Mouse (Mus musculus): ENCODE measurements at regions not wholly inside any gene's neighbourhood (a gene's known extent, or its start where the extent isn't known, plus 50 kb on each side); places are given as distances from the start of the nearest gene placed in this dataset.

DNA sequence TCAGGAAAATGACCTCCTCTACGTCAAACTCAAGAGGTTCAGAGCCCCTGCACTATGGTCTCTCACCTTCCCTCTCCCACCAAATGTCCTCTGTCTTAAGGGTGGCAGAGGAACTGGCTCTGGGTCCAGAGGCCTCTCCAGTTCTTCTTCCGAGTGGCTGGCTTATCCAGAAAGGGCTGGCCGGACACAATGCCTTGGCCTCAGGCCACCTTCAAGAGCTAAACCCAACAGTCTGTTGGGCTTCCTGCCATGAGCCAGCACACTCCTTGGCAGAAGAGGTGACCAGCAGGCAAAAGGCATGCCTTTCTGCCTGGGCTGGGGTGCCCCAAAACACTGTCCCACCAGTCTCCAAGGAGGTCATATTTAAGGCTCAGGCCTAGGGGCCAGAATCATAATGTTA is 385.8 kb downstream of the H2al1j start:
- DNase-seq (ENCODE audit: extremely low read depth, low read depth, low spot score), result no peak

DNA sequence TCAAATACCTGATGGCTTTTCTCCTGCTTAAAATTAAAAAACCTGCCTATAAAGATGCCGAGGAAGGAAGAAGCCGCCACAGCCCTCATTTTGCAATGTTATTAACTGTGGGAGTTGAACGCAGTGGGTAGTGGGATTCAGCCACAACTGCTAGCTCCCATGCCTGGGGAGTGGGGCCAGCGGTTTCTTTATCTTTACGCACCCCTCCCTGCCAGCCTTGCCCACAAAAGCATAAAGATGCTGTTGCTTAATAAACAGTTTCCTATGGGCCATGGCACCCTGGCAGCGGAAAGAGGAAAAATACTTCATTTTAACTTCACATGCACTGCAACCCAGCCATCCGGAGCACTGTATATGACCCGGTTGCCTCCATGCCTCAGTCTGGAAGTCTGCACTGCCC is 389.2 kb downstream of the H2al1j start:
- no peak for DNase-seq (ENCODE audit: extremely low read depth, low read depth, low spot score)

DNA sequence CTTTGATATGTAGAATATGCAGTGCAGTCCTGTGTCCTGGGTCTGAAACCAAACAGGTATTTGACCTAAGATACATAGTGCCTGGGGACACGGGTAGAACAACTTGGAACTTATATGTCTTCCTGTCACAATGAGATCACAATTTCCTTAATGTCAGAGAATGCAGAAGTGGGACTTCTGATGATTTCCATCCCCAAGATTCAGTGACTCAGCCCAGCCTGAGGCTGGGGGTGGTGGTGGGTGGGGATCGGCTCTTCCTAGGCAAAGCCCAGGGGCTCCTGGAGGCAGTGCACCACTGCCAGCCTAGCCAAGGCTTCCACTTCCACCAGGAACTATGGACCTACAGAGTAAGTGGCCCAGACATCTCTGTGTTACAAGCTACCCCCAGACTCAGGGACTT is 391.2 kb downstream of the H2al1j start:
- no peak for DNase-seq (ENCODE audit: extremely low read depth, low read depth, low spot score)

DNA sequence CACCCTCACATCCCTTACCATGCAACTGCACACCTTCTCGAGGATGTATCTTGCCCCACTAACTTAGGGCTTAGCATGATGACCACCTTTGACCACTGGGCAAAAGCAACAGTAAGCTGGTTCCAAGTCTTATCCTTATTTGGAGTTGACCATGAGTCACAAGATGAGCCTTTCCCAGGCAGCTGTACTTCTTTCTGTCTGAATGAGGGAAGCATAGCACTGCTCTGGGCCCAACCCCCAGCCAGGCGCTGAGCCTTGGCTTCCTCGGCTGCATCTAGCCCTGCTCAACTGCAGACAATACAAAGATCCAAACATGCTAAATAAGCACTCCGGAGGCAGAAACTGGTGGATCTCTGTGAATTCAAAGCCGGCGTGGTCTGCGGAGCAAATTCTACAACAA is 392.9 kb downstream of the H2al1j start:
- no peak for DNase-seq (ENCODE audit: extremely low read depth, low read depth, low spot score)

DNA sequence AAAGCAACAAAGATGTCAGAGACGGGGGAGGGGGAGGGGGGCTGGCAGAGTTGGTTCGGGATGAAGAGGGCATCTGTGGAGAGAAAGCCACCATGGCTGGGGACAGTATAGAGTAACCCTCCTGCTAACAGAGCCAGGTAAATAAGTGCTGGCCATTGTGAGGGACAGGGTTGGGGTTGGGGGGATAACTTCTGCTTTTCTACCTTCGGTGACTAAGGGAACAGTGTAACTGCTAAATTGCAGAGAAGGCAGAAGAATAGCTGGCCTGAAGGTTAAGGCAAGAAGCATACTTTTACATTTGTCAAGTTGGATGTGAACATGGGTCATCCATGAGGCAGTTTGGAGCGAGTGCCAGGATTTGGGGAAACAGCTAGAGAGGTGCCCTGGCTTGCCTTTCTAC is 395.1 kb downstream of the H2al1j start:
- DNase-seq (ENCODE audit: extremely low read depth, low read depth, low spot score), result no peak

DNA sequence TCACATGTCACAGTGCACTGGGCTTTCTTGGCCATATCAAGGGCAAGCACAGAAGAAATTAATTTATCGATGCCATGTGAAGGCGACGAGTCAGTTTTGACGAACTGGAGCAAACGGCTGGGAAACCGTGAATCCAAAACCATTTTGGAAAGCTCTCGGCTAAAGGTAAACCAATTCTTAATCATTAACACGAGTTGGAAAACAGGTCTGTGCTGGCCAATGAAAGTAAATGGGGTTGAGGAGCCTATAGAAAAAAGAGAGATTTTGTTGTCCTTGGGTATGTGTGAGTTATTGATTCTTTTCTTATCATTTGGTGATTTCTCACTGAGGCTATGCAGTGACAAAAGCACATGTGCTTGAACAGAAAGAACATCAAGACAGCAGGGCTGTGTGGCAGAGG is 397.1 kb downstream of the H2al1j start:
- no peak for DNase-seq (ENCODE audit: extremely low read depth, low read depth, low spot score)

DNA sequence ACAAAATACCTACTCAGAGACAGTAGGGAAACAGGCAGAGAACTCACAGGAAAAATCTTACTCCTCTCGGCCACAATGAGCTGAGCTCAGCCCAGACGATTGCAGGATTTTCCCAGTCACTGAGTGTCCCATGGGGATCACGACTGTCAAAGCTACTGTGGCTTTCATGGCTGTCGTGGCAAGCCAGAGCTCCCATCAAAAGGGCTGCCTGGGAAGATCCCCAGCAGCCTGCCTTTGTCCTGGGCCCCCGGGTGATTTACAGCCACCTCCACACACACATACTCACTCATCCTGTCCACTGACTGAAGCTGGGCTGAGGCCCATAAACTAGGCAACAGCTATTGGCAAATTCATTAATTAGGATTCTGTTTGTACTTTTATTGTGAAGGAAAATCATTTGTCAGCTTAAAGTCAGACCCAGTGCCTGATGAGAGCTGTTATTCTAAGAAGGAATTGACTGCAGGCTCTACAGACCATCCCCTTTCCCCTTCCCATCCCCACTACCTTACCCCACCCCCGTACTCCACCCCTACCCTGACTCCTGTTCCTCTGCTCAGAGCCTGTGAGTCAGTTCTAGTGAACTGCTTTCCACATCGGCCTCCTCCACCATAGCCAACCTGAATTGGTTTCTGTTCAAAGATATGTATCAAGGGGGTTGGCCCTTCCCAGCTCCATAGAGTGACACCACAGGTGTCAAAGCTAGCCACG is 399.1 kb downstream of the H2al1j start:
- DNase-seq (ENCODE audit: extremely low read depth, low read depth, low spot score), result no peak

DNA sequence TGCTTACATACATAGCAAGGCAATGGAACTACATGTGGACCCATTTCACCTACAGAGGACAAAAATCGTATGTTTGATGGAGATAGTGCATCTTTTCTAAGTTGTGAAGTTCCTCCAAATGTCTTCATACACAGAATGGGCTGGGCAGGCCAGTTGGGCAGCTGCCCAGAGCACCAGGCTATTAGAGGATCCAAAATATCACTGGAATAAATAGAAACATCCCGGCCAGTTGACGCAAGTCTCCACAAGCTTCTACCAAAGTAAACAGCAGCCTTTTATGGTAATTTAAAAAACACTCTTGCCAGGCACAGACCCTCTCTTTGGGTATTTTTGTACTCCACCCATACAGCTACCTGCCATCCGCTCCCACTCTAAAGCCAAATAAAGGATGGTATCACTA is 400.9 kb downstream of the H2al1j start:
- DNase-seq (ENCODE audit: extremely low read depth, low read depth, low spot score), result no peak

DNA sequence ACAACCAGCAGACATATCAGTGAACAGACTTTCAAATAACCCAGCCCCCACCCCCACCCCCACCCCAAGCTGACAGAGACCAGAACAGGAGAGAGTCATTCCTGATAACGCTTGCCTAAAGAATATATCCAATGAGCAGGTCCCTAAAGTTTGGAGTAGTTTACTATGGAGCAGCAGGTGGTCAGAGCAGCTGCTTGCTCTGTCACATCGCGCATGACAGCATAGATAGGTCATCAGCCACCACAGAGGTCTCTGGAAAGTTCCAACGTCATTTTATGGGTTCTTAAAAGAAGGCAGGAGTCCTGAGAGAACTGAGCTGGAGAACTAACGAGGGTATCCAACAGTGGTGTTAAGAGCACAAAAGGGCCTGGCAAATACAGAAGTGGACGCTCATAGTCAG is 402.4 kb downstream of the H2al1j start:
- no peak for DNase-seq (ENCODE audit: extremely low read depth, low read depth, low spot score)

DNA sequence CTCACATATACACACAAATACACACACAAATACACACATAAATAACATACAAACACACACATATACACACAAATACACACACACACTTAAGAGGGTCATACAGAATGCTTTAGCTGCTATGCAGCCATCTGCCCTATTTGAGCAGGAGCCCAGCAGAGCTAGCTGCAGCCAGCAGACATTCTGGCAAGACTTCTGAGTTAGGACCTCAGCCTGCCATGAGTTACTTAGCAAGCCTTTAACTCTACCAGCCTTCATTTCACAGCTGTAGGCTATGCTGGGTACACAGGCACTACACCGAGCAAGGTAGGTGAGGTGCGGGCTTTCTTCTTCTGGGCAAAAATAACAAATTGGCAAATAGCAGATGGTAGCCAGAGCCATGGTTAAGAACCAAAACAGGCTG is 404.7 kb downstream of the H2al1j start:
- DNase-seq (ENCODE audit: extremely low read depth, low read depth, low spot score), result no peak

DNA sequence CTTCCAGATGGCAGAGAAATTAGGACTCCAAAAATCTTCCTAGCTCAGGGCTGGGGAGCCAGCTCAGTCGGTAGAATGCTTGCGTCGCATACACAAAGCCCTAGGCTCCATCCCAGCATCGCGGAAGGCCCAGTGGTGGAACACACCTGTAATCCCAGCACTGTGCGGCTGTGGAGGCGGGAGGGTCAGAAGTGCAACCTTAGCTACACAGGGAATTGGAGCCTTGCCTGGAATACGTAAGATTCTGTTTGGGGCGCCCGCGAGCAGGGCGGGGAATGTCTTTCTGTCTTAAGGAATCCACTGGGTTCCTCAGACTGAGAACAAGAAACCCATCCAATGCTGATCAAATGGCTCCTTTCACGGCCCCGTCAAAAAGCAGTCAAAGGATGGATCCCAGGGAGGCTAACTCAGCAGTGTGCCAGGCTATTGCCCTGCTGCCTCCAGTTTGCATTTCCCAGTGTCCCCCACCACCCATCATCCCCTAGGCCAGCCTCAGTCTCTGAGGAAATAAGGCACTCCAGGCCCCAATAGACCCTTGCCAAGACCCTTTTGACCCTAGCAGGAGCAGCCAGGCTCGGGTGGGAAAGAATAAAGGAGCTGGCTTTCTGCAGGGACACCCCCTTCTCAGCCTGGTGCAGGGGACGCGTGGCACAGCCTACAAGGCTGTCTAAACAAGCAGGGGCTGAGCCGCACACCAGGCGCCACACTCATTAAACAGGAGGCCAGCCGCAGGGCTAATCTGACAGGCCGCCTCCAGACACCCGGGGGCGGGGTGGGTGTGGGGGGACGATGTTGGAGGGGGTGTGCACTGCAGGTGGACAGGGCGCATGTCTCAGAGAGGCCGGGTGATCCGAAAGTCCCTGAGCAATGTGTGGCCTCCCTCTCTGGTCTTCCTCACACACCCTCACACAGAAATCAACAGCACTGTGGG is 407.1 kb downstream of the H2al1j start:
- DNase-seq (ENCODE audit: extremely low read depth, low read depth, low spot score), result no peak

DNA sequence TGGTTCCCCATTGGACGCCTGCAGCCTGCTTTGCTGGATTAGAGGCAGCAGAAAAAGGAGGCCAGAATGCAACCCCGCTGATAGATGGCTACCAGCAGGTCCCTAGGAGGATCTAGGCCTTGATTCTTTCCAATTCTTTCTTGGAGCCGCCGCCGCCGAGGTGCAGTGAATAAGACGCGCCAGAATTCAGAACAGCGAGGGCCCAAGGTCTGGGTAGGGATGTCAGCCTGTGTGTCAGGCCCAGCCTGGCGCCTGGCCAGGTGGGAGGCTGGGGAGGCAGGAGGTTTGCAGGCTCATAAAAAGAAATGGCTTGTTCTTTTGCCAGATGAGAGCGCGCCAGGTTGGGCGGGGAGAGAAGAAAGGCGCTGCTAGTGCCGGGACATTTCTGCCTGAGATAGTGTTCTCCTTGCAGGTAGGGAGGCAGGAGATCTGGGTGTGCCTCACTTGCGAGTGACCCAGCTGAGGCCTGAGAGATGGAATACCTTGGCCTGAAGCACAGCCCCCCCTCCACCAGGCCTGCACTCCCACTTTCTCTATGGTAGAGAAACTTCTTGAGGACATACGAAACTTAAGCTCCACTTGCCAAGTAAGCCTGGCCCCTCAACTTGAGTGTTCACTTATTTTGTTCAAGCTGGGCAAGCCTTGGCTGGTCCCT is 408.0 kb downstream of the H2al1j start:
- no peak for DNase-seq (ENCODE audit: extremely low read depth, low read depth, low spot score)

DNA sequence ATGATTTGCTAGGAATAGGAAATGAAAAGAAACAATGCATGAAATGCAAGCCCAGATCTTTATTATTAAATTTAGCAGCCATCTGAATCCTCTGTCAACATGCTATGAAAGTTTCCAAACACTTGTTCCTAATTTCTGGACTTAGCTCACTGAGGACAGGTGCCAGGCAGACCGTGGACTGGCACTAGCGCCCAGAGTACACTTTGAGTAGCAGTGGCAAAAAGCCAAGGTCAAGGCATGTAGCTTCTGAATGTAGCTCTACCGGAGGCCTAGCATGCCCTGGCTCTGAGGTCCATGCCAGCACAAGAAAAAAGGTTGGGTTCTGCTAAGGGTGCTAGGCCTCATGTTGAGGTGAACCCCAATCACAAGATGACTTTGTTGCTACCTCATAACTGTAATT is 408.9 kb downstream of the H2al1j start:
- DNase-seq (ENCODE audit: extremely low read depth, low read depth, low spot score), result no peak

DNA sequence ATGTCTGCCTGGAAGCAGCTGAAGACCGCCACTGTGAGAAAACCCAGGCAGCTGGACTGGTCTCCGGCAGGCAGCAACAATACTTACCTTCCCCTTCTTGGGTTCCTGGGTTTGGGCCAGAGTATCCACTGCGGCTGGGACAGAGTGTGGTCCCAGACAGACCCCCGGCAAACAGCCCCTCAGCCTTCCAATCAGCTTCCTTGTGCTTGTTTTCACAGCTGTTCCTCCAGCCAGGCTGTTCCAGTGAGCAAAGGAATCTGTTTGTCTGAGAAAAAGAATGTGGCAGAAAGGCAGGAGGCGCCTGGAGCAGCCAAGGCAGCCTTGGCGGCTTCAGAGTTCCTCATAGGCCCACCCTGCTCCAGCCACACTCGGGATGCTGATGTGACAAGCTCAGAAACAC is 411.9 kb downstream of the H2al1j start:
- no peak for DNase-seq (ENCODE audit: extremely low read depth, low read depth, low spot score)

DNA sequence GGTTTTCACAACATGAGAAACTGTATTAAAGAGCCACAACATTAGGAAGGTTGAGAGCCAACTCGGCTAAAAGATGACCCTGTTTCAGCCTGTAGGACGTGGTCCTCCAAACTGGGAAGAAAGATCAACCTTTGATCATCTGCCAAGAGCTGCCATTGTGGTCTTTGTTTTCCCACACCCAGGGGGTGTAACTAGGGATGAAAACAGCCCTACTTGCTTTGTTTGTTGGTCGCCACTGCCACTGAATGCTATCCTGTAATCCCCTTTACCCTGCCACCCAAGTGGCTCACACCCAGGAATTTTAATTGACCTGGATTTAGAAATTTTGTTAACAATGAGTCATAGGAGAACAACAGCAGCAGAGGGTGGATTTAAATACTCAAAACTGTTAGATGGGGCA is 414.2 kb downstream of the Bcor start:
- DNase-seq (ENCODE audit: extremely low read depth, low read depth, low spot score), result no peak

DNA sequence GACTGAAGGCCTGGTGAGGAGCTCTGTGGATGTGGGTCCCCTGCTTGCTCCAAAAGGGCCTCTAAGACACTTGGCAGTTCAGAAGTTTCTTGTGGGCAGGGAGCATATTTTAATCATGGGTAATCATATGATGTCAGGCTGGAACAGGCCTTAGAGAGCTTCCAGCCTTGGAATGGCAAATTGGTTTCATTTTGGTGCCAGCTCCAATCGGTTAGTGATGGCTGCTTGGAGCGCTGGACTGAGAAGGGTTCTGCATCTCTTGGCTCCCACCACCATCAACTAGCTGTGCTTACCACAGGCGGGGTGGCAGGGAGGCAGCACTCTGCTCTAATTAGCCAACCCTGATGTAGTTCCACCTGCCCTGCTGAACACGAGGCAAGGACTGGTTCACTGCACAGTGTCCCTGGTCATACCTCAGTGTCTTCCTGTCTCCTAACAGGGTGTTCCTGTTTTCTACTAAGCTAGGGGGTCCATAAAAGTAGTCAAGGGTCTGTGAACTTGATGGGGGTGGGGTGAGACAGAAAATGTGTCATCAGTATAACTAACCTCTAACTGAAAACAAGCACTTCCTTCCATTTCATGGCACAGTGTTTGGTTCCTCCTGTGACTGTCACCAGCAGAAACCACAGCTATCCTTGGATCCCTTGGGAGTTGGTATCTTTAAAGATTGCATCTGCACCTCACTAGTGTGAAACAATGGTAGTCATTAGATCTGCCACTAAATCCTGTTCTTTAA is 412.6 kb downstream of the Bcor start:
- DNase-seq (ENCODE audit: extremely low read depth, low read depth, low spot score), result no peak

DNA sequence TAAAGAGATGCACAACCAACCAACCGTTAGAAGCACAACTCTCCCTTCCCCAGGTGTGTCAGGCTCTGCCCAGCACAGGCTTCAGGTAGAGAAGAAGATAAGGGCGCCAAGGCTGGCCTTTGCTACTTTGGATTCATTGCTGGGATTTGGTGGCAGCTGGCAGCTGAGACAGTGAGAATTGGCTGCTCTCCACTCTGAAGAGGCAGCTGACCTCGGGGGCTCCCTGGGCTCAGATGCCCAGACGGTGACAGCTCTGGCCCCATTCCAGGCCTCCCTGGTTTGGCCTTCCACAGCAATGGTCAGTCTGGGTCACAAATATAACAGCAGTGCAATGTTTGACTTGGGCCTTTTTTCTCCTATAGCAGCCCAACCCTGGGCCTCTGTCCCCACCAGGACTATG is 411.9 kb downstream of the Bcor start:
- DNase-seq (ENCODE audit: extremely low read depth, low read depth, low spot score), result no peak

DNA sequence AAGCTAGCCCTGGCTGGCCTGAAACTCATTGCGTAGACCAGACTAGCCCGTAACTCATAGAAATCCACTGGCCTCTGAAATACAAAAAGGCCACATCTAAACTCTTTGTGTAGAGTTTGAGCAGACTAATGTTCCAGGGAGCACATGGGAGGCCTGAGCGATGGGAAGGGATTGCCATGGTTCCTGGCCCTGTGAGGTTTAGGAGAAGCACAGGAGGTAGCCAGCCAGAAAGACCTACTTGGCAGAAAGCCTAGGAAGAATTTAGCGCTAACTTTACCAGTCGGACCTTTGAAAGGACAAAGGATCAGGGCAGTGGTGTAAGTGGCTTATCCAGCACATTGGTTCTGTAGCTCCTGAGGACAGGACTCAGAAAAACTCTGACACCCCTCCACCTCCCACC is 407.6 kb downstream of the Bcor start:
- DNase-seq (ENCODE audit: extremely low read depth, low read depth, low spot score), result no peak

DNA sequence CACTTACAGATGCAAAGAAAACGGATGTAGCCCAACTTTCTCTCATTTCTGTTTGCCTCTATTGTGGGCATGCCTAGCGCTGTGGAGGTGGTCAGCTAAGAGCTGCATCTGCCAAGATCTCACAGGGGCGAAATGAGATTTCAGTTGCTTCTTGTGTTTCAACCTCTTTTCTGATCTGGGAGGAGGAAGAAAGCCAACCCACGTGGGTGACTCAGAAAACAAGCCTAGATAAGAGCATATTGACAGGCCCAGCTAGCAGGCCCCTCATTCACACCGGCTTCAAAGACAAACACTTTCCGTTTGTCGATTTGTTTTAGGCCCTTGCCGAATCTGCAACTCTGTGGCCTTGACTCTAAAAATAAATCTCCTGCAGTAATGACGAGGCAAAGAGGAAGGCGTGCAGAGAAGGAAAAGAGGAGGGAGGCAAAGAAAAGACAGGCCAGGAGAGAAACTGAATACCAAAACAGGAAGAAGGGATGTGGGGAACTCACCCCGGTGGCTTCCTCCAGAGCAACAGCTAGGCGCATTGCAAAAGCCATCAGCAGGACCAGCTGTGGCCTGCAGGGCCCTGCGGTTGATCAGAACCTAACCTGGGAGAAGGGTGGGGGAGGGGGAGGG is 407.1 kb downstream of the Bcor start:
- DNase-seq (ENCODE audit: extremely low read depth, low read depth, low spot score), result no peak

DNA sequence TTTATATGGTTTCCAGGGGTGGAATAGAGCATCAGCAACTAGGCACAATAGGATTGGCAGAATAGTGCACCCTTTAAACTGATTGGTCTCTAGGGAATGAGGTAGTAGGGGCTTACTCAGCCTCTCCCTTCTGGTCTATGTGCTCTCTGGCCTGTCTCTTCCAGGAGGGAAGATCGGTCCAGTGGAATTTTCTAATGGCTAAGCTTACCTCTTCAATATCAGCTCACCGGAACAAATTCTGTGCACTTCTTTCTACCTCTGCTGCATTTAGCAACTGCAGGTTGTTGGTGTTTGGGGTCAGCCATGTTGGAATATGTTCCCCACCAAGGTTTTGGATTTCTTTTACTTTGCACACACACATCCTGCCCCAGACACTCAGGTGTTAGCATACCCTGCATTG is 405.1 kb downstream of the Bcor start:
- DNase-seq (ENCODE audit: extremely low read depth, low read depth, low spot score), result no peak

Measured in fat pad, adult 2 months (tissue).